Mouse (Mus musculus): ENCODE data around the gene Yif1b. TPM values are rescaled to one million over a fixed set of nuclear protein-coding genes. Genes with fewer than 3 reads are reported as not detected.

Yif1b gene
- polyA plus RNA-seq, 1 experiment, result 53.2 TPM

DNA sequence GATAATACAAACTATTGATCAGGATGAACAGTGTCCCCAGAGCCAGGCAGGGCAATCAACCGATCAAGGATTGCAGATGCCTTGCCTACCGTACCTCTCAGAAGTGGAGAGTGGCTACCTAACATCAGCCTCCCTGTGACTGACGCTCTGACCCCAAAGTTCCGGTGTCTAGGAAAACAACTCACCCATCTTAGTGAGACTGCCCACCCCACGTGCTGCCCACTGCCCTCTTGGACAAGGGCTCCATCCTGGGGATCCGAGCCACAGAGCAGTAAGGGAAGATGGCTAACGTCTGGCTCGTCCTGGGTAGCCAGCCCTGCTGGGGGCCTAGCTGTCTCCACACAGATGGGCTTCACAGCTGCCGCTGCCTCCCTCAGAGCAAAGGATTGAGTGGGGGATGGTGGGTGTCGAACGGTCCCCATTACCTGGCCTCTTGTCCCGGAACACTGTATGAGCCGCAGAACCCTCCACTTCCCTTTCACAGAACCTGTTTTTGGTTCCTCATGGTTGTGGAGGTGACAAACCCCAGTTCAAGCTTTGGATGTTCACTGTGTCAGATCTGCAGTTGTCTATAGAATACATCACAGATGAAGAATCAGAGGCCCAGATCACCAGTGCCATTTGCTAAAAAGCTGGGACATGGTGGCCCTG, 56.1 kb downstream of the Yif1b start:
- 85% methylated on average over 13 of the region's 13 CpGs for WGBS
- no peak for DNase-seq (ENCODE audit: low read depth, low spot score)

DNA sequence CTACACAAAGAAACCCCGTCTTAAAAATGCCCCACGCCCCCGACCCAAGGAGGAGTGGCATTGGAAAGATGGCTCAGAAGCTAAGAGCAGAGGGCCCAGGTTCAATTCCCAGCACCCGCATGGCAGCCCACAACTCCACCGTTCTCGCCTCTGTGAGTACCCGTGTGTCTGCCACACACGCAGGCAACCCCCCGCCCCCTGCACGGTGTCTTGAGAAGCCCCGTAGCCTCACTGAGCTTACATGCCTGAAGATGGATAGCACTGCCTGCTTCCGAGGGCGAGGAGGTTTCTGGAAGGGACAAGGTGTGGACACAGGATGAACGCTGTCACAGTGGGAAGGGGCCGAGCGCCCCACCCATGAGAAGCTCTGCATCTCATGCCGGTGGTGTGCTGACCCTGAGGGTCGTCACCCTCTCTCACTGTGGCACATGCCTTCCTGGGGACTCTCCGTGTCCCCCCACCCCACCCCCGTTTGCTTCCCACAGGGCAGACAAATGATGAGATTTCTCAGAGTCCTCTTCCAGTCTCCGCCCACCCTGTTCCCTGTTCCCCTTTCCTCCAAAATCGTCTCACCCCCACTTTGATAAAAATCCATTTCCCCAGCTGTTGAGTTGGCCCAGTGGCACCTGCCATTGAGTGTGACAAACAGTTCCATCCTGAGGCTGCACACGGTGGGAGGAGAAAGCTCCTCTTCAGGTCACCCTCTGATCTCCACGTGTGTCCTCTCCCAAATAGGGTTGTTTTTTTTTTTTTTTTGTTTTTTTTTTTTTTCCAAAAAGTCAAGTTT, 57.9 kb downstream of the Yif1b start:
- 78% methylated on average over 24 of the region's 24 CpGs for WGBS
- no peak for DNase-seq (ENCODE audit: low read depth, low spot score)

DNA sequence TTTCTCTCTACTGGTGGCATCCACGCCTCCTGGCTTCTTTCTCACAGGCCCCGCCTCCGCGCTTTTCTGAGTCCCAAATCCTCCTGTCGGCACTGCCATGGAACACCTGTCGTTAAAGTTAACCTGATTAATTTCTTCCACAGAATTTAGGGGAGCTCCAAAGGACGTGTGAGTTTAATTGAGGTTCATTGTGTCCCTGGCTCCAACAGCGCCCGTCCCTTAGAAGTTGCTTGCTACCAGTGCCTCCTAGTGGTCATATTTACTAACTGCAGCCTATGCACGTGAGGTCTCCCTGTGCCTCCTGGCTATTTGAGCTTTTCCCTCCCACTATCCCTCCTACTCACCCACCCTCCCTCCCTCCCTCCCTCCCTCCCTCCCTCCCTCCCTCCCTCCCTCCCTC, 58.9 kb downstream of the Yif1b start:
- no peak for DNase-seq (ENCODE audit: low read depth, low spot score)
- 9% methylated on average over 10 of the region's 10 CpGs for WGBS

Other genes with a start within 250 kb of the Yif1b start
- 0.09 and 0.11 TPM in 2 replicates for gene Ryr1, start 113.2 kb upstream of the Yif1b start, polyA plus RNA-seq (2012; rRNA removed)
- 2.1 and 2.9 TPM in 2 replicates for gene Rasgrp4, start 103.5 kb upstream of the Yif1b start, polyA plus RNA-seq (2012; rRNA removed)
- 115 and 131 TPM in 2 replicates for gene Fam98c, start 82.1 kb upstream of the Yif1b start, polyA plus RNA-seq (2012; rRNA removed)
- 0.40 and 0.47 TPM in 2 replicates for gene Ggn, start 68.1 kb upstream of the Yif1b start, polyA plus RNA-seq (2012; rRNA removed)
- 1.1 and 1.8 TPM in 2 replicates for gene Spred3, start 67.9 kb upstream of the Yif1b start, polyA plus RNA-seq (2012; rRNA removed)
- 201 and 229 TPM in 2 replicates for gene Psmd8, start 57.6 kb upstream of the Yif1b start, polyA plus RNA-seq (2012; rRNA removed)
- gene Catsperg1, start 24.3 kb upstream of the Yif1b start, polyA plus RNA-seq (2012; rRNA removed), result 0.56 and 0.80 TPM in 2 replicates
- gene Kcnk6, start 5.8 kb upstream of the Yif1b start, polyA plus RNA-seq (2012; rRNA removed), result 26.5 and 33.1 TPM in 2 replicates
- 527 and 553 TPM in 2 replicates for gene 2200002D01Rik, start 10.1 kb downstream of the Yif1b start, polyA plus RNA-seq (2012; rRNA removed)
- gene Spint2, start 43.6 kb downstream of the Yif1b start, polyA plus RNA-seq (2012; rRNA removed), result 1,158 and 1,420 TPM in 2 replicates
- 31.2 and 33.4 TPM in 2 replicates for gene Ppp1r14a, start 51.0 kb downstream of the Yif1b start, polyA plus RNA-seq (2012; rRNA removed)
- 0.45 and 0.55 TPM in 2 replicates for gene Dpf1, start 65.6 kb downstream of the Yif1b start, polyA plus RNA-seq (2012; rRNA removed)

Data from large intestine, adult 2 months (tissue).